Mouse (Mus musculus) myocyte (in vitro differentiated cells): ENCODE measurements around the gene Plek. TPM values are rescaled to one million over a fixed set of nuclear protein-coding genes. Genes with fewer than 3 reads are reported as not detected.

Experiments
- H3K27me3 ChIP-seq: one replicate; pipeline ENCODE4 v1.6.1; 2011; ENCODE audit not compliant: control insufficient read depth, insufficient read depth, insufficient read length
- H3K36me3 ChIP-seq: one replicate; pipeline ENCODE4 v1.6.1; 2011; ENCODE audit not compliant: control insufficient read depth, insufficient read depth
- H3K4me2 ChIP-seq: one replicate; pipeline ENCODE4 v1.6.1; 2011; ENCODE audit warnings: low read depth, control low read depth
- H3K4me3 ChIP-seq: one replicate; pipeline ENCODE4 v1.5.1; 2011; ENCODE audit warnings: mild to moderate bottlenecking, control low read depth, moderate library complexity
- H3K79me2 ChIP-seq: one replicate; pipeline ENCODE4 v1.6.1; 2011; ENCODE audit not compliant: control insufficient read depth, insufficient read depth
- H3ac ChIP-seq: one replicate; pipeline ENCODE4 v1.6.1; 2011; ENCODE audit not compliant: control insufficient read depth, insufficient read length
- CEBPB ChIP-seq: IDR thresholded peaks from 2 replicates; pipeline ENCODE4 v1.6.1; 2011; ENCODE audit warnings: mild to moderate bottlenecking, moderate library complexity; ENCODE audit not compliant: poor library complexity, insufficient read depth, severe bottlenecking
- E2F4 ChIP-seq: IDR thresholded peaks from one replicate; pipeline ENCODE4 v1.6.1; 2011; ENCODE audit warnings: mild to moderate bottlenecking, control low read depth, moderate library complexity; ENCODE audit not compliant: insufficient read depth
- MAX ChIP-seq: IDR thresholded peaks from one replicate; pipeline ENCODE4 v1.6.1; 2011; ENCODE audit warnings: low read depth, mild to moderate bottlenecking, control low read depth
- MYOD1 ChIP-seq, 3 experiments: IDR thresholded peaks; one replicate each; pipeline ENCODE4 v1.6.1; 2011; ENCODE audit warnings: control low read depth in 2 of 3, low read depth in 2 of 3, mild to moderate bottlenecking in 2 of 3, moderate library complexity in 1 of 3; ENCODE audit not compliant: insufficient read length in 2 of 3, control insufficient read depth in 1 of 3
- MYOG ChIP-seq, 3 experiments: IDR thresholded peaks; one replicate each; pipeline ENCODE4 v1.6.1; 2011; ENCODE audit warnings: control low read depth in 2 of 3, low read depth in 2 of 3, mild to moderate bottlenecking in 2 of 3; ENCODE audit not compliant: insufficient read length in 2 of 3, control insufficient read depth in 1 of 3, insufficient read depth in 1 of 3
- POLR2A ChIP-seq: IDR thresholded peaks from one replicate; pipeline ENCODE4 v1.6.1; 2011; ENCODE audit warnings: low read depth, mild to moderate bottlenecking, control low read depth, moderate library complexity; ENCODE audit not compliant: insufficient read length
- POLR2AphosphoS2 ChIP-seq: IDR thresholded peaks from one replicate; pipeline ENCODE4 v1.6.1; 2011; ENCODE audit warnings: low read depth, control low read depth; ENCODE audit not compliant: insufficient read length
- REST ChIP-seq: IDR thresholded peaks from one replicate; pipeline ENCODE4 v1.6.1; 2011; ENCODE audit warnings: mild to moderate bottlenecking, control low read depth, moderate library complexity; ENCODE audit not compliant: insufficient read depth, insufficient read length
- SRF ChIP-seq: IDR thresholded peaks from one replicate; pipeline ENCODE4 v1.6.1; 2011; ENCODE audit warnings: low read depth; ENCODE audit not compliant: control insufficient read depth, insufficient read length
- TCF12 ChIP-seq: IDR thresholded peaks from one replicate; pipeline ENCODE4 v1.6.1; 2011; ENCODE audit warnings: mild to moderate bottlenecking, control low read depth; ENCODE audit not compliant: poor library complexity, insufficient read depth, severe bottlenecking
- TCF3 ChIP-seq: IDR thresholded peaks from one replicate; pipeline ENCODE4 v1.6.1; 2011; ENCODE audit warnings: low read depth, control low read depth; ENCODE audit not compliant: insufficient read length
- USF1 ChIP-seq: IDR thresholded peaks from one replicate; pipeline ENCODE4 v1.6.1; 2011; ENCODE audit warnings: low read depth, mild to moderate bottlenecking, control low read depth, moderate library complexity
- polyA plus RNA-seq: library from polyadenylated mRNA; unstranded; fragments of >200 nt; fragmentation: generic; extraction: Trizol; gene quantifications from one replicate; pipeline ENCODE4 v1.2.1, GENCODE M21; 2012; ENCODE audit warnings: missing spikeins

Plek gene
- polyA plus RNA-seq, 1 experiment: 0.96 TPM

- Histone ChIP-seq H3ac (no peak overlapping the region), H3K27me3 (no peaks in the 10 kb centered on the region), H3K79me2 (no peaks in the 10 kb centered on the region), H3K4me3 (no peak overlapping the region), H3K36me3 (no peaks in the 10 kb centered on the region), H3K4me2 (no peak overlapping the region)
- TF ChIP-seq MAX: no peak
- no peak for TF ChIP-seq TCF12
- TF ChIP-seq MYOD1 (IDR thresholded peaks at IDR 0.05; ENCODE audit: control insufficient read depth in 1 of 3, insufficient read length in 2 of 3, low read depth in 2 of 3): no peak
- TF ChIP-seq SRF: no peak
- no peak for TF ChIP-seq USF1
- no peak for TF ChIP-seq MYOG (IDR thresholded peaks at IDR 0.05; ENCODE audit: control insufficient read depth in 1 of 3, insufficient read depth in 1 of 3, insufficient read length in 2 of 3, low read depth in 2 of 3)
- TF ChIP-seq E2F4: no peak
- TF ChIP-seq CEBPB: no peak
- no peak for TF ChIP-seq POLR2A
- no peak for TF ChIP-seq POLR2AphosphoS2
- no peak for TF ChIP-seq REST
These were observed 110.2 kb downstream of the Plek start for GRCm38 (mm10) chr11:16941973-16942452.

GRCm38 (mm10) chr11:16941103-16941793 lies 110.9 kb downstream of the Plek start:
- no peak overlapping the region for H3K4me2 ChIP-seq
- no peaks in the 10 kb centered on the region for H3K79me2 ChIP-seq
- no peak overlapping the region for H3ac ChIP-seq
- TF ChIP-seq CEBPB (no peak), SRF (no peak), REST (no peak), USF1 (no peak), MAX (no peak), E2F4 (no peak), TCF12 (no peak), TCF3 (no peak), POLR2AphosphoS2 (no peak), MYOD1 (IDR thresholded peaks at IDR 0.05; ENCODE audit: control insufficient read depth in 1 of 3, insufficient read length in 2 of 3, low read depth in 2 of 3) (no peak), POLR2A (no peak), MYOG (IDR thresholded peaks at IDR 0.05; ENCODE audit: control insufficient read depth in 1 of 3, insufficient read depth in 1 of 3, insufficient read length in 2 of 3, low read depth in 2 of 3) (no peak)
- H3K4me3 ChIP-seq: no peak overlapping the region
- no peaks in the 10 kb centered on the region for H3K36me3 ChIP-seq
- no peaks in the 10 kb centered on the region for H3K27me3 ChIP-seq

GRCm38 (mm10) chr11:16935577-16936236 lies 116.5 kb downstream of the Plek start:
- no peaks in the 10 kb centered on the region for H3K79me2 ChIP-seq
- TF ChIP-seq SRF (no peak), E2F4 (no peak), MYOG (IDR thresholded peaks at IDR 0.05; ENCODE audit: control insufficient read depth in 1 of 3, insufficient read depth in 1 of 3, insufficient read length in 2 of 3, low read depth in 2 of 3) (no peak)
- no peaks in the 10 kb centered on the region for H3K36me3 ChIP-seq
- H3K4me2 ChIP-seq: peak overlapping the region; percentile 56
- H3ac ChIP-seq: no peak overlapping the region
- H3K4me3 ChIP-seq: no peak overlapping the region
- no peaks in the 10 kb centered on the region for H3K27me3 ChIP-seq

GRCm38 (mm10) chr11:16932159-16932558 lies 120.0 kb downstream of the Plek start:
- Histone ChIP-seq H3K79me2 (no peaks in the 10 kb centered on the region), H3K27me3 (no peaks in the 10 kb centered on the region), H3K4me2 (no peak overlapping the region), H3ac (no peak overlapping the region), H3K4me3 (no peak overlapping the region), H3K36me3 (no peaks in the 10 kb centered on the region)
- TF ChIP-seq CEBPB (no peak), TCF3 (no peak), USF1 (no peak), SRF (no peak), E2F4 (no peak), POLR2AphosphoS2 (no peak), MYOD1 (IDR thresholded peaks at IDR 0.05; ENCODE audit: control insufficient read depth in 1 of 3, insufficient read length in 2 of 3, low read depth in 2 of 3) (no peak), REST (no peak), MYOG (IDR thresholded peaks at IDR 0.05; ENCODE audit: control insufficient read depth in 1 of 3, insufficient read depth in 1 of 3, insufficient read length in 2 of 3, low read depth in 2 of 3) (no peak), TCF12 (no peak), MAX (no peak), POLR2A (no peak)

Other genes starting within 250 kb of the Plek start
- gene Fbxo48, start 101.0 kb downstream of the Plek start, polyA plus RNA-seq: 0.60 TPM
- 0.49 TPM for gene Cnrip1, start 795 bp downstream of the Plek start, polyA plus RNA-seq
- gene Ppp3r1, start 106.9 kb upstream of the Plek start, polyA plus RNA-seq: 49.8 TPM
- 10.5 TPM for gene Wdr92, start 129.7 kb upstream of the Plek start, polyA plus RNA-seq
- 35.7 TPM for gene Pno1, start 159.2 kb upstream of the Plek start, polyA plus RNA-seq
- 18.6 TPM for gene C1d, start 205.2 kb upstream of the Plek start, polyA plus RNA-seq